Mouse (Mus musculus): ENCODE measurements around the gene Dct.

DNA sequence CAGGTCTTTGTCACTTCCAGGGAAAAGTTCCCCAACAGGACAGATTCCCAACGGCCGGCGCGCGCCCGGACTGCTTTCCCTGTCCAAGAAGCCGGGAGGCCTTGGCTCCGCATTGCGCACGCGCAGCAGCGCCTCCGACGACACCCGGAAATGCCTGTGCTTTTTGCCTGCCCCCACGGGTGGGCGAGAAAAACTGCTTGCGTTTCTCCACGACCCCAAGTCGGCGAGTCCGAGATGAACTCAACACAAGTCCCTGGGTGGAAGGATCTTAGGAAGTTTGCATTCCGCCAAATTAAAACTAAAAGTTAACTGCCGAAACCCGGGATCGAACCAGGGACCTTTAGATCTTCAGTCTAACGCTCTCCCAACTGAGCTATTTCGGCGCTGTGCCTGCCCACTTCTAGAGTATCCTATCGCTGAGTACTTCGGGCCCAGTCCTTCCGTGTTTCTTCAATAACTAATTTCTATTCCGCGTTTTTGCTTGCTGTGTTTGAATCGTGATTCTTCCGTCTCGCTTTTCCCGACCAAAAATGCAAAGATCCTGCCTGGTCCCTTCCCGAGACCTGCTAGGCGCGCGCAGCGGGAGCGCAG lies 37.3 kb upstream of the Dct start:
- TF ChIP-seq GATA1 (IDR thresholded peaks at IDR 0.05; ENCODE audit: borderline replicate concordance, low read length) (no peak), FLI1 (IDR thresholded peaks at IDR 0.05; ENCODE audit: low read length) (no peak)
